Mouse (Mus musculus) splenic B cell, adult 2 months (primary cell): ENCODE data around the gene Capza2.
A peak's percentile ranks its signal among the peaks of the same experiment; 100 is the strongest.

Experiments
- DNase-seq: peaks from one replicate; pipeline ENCODE4 v3.0.0-alpha.2; 2011; ENCODE audit warnings: low read depth, low spot score
- H3K27me3 ChIP-seq: 2 replicates; pipeline ENCODE4 v1.6.1; 2012; ENCODE audit warnings: mild to moderate bottlenecking, low read length, moderate library complexity, mixed read lengths; ENCODE audit not compliant: control insufficient read depth, poor library complexity, insufficient read depth, severe bottlenecking
- H3K36me3 ChIP-seq: 2 replicates; pipeline ENCODE4 v1.6.1; 2012; ENCODE audit warnings: mild to moderate bottlenecking, low read length, moderate library complexity, mixed read lengths; ENCODE audit not compliant: control insufficient read depth, poor library complexity, insufficient read depth, severe bottlenecking

Gene Capza2

DNA sequence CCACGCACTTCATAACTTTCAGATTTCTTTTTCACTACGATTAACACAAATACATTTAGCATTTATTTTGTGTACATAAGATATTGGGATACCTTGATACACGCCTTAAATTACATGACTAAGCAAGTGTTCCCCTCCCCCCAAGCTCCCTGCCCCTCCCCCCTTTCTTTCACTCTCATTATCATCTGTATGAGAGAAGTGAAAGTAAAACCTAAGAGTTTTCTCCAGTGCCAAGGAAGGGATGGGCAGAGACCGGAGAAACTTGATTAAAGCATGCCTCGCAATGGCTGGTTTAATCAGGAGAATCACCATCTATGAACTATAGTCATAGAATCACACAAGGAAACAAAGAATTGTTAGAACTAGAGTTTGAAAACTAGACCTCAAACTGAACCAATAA lies 6.3 kb upstream of the Capza2 start:
- Histone ChIP-seq H3K27me3 (no peaks in the 10 kb centered on the region), H3K36me3 (no peaks in the 10 kb centered on the region)
- DNase-seq: peak; percentile 25

DNA sequence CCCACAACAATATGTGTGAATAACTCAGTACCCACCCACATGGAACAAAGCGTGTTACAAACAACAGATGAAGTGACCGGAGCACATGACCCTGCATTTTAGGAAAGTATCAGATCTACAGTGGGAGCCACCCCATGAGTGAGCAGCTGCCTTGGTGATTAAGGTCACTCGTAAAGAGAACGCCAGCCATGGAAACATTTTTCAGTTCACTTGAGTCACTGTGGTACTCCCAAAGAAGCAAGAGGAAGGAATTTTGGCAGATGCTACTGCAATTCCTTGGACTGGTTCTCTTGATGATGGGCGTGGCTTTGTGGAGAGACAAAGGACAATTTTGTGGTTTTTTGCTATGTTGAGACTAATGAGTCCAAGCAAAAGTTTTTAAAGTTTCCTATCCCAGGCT lies 4.4 kb upstream of the Capza2 start:
- no peak for DNase-seq
- H3K36me3 ChIP-seq: no peaks in the 10 kb centered on the region
- no peaks in the 10 kb centered on the region for H3K27me3 ChIP-seq

- Histone ChIP-seq H3K27me3 (no peaks in the 10 kb centered on the region), H3K36me3 (no peaks in the 10 kb centered on the region)
- DNase-seq: peak; percentile 28
These were observed 2.2 kb upstream of the Capza2 start for GRCm38 (mm10) chr6:17633819-17634218.

DNA sequence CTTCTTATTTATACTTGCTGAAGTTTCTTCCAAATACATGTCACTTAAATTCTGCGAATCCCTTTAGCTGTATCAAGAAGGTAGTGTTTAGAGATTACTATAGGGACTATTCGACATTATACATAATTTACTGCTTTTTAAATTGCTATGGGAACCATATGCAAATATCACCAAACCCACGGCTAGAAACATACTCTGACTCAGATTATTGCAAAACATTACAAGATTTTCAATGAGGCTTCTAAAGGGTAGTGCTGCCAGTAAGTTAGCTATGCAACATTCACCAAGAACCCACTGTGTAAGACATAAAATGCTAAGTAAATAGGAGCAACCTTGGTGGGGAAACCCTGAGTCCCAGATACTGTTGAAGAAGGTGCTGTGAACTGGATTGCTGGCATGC lies 1.0 kb upstream of the Capza2 start:
- no peaks in the 10 kb centered on the region for H3K36me3 ChIP-seq
- no peaks in the 10 kb centered on the region for H3K27me3 ChIP-seq
- DNase-seq: peak; percentile 46

GRCm38 (mm10) chr6:17636764-17637170 lies 733 bp downstream of the Capza2 start:
- peak; percentile 97 for DNase-seq
- Histone ChIP-seq H3K36me3 (no peaks in the 10 kb centered on the region), H3K27me3 (no peaks in the 10 kb centered on the region)

GRCm38 (mm10) chr6:17637205-17638203 lies 1.5 kb downstream of the Capza2 start:
- peak; percentile 40 for DNase-seq

GRCm38 (mm10) chr6:17640031-17640430 lies 4.0 kb downstream of the Capza2 start:
- no peaks in the 10 kb centered on the region for H3K36me3 ChIP-seq
- DNase-seq: no peak
- H3K27me3 ChIP-seq: no peaks in the 10 kb centered on the region

More at GRCm38 (mm10) chr6:17637205-17638203, 1.5 kb downstream of the Capza2 start:
- H3K27me3 ChIP-seq: no peaks in the 10 kb centered on the region
- H3K36me3 ChIP-seq: no peaks in the 10 kb centered on the region

GRCm38 (mm10) chr6:17642739-17643138 lies 6.7 kb downstream of the Capza2 start:
- no peaks in the 10 kb centered on the region for H3K36me3 ChIP-seq
- no peak for DNase-seq
- H3K27me3 ChIP-seq: no peaks in the 10 kb centered on the region

GRCm38 (mm10) chr6:17646107-17646506 lies 10.1 kb downstream of the Capza2 start:
- H3K36me3 ChIP-seq: peaks cover 5% of the 10 kb centered on the region; the same call in 1 of the 2 replicates
- no peaks in the 10 kb centered on the region for H3K27me3 ChIP-seq
- DNase-seq: no peak

DNA sequence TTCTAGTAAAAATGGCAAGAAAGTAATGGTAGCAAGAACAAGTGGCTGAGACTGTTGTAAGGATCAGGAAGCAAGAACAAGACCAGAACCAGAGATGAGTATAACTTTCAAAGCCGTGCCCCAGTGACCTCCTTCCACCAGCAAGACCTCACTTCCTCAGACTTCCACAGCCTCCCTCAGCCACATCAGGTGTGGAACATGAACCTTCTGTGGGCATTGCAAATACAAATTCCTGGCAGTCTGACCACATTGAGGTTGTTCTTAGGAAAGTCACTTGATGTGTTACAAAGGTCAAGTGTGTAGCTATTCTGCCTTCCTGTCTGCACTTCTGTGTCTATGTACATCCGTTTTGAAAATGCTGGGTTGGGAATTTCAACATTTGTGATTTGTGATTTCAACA lies 16.1 kb downstream of the Capza2 start:
- H3K27me3 ChIP-seq: no peaks in the 10 kb centered on the region
- peaks cover 7% of the 10 kb centered on the region; the same call in 1 of the 2 replicates for H3K36me3 ChIP-seq
- DNase-seq: no peak

- H3K36me3 ChIP-seq: peaks cover 8% of the 10 kb centered on the region
- no peaks in the 10 kb centered on the region for H3K27me3 ChIP-seq
- no peak for DNase-seq
These were observed 19.0 kb downstream of the Capza2 start for GRCm38 (mm10) chr6:17655080-17655479.

- peaks cover 8% of the 10 kb centered on the region; the same call in 1 of the 2 replicates for H3K36me3 ChIP-seq
- no peak for DNase-seq
- H3K27me3 ChIP-seq: no peaks in the 10 kb centered on the region
These were observed 21.3 kb downstream of the Capza2 start for GRCm38 (mm10) chr6:17657308-17657707.

GRCm38 (mm10) chr6:17665348-17665747 lies 29.3 kb downstream of the Capza2 start:
- no peak for DNase-seq
- peaks cover 18% of the 10 kb centered on the region for H3K36me3 ChIP-seq
- H3K27me3 ChIP-seq: no peaks in the 10 kb centered on the region

DNA sequence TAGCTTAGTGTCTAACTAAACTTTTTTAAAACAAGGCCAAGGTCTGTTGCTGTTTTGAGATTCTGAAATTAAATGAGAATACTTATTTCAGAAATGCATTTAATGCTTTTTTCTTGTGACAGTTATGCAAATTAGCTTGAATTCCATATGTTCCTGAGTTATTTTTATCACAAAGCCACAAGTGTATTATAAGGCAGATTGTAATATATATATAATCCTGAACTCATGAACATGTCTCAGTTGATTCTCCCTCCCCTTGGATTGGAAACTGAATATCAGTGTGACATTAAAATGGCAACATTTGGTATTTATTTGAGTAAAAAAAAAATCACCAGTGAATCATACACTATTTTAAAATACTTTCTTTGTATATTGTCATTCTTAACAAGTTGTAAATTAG lies 30.0 kb downstream of the Capza2 start:
- Histone ChIP-seq H3K27me3 (no peaks in the 10 kb centered on the region), H3K36me3 (peaks cover 20% of the 10 kb centered on the region)
- DNase-seq: no peak

DNA sequence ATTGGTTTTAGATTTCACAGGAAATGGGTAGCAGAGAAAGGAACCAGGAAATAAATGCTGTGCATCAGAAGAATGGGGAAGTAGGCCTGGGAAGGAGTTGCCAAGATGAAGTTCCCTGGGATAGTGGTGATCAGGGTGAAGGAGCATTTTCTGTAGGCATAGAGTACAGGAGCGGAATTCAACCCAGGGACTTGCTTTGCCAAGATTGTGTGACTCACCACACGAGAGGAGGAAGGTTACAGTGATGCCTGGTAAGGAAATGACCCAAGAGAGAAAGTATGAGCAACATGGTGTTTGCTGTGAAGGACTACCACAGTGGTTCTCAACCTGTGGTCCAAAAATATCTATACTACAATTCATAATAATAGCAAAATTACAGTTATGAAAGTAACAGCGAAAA lies 31.8 kb downstream of the Capza2 start:
- DNase-seq: no peak

More for the DNA sequence above, 31.8 kb downstream of the Capza2 start:
- H3K36me3 ChIP-seq: peaks cover 17% of the 10 kb centered on the region; the same call in 1 of the 2 replicates
- no peaks in the 10 kb centered on the region for H3K27me3 ChIP-seq
